Mouse (Mus musculus): ENCODE data around the gene Ak2. TPM values are rescaled to one million over a fixed set of nuclear protein-coding genes. Genes with fewer than 3 reads are reported as not detected.

Ak2 gene
- polyA plus RNA-seq, 2 experiments, result 127 to 165 TPM

DNA sequence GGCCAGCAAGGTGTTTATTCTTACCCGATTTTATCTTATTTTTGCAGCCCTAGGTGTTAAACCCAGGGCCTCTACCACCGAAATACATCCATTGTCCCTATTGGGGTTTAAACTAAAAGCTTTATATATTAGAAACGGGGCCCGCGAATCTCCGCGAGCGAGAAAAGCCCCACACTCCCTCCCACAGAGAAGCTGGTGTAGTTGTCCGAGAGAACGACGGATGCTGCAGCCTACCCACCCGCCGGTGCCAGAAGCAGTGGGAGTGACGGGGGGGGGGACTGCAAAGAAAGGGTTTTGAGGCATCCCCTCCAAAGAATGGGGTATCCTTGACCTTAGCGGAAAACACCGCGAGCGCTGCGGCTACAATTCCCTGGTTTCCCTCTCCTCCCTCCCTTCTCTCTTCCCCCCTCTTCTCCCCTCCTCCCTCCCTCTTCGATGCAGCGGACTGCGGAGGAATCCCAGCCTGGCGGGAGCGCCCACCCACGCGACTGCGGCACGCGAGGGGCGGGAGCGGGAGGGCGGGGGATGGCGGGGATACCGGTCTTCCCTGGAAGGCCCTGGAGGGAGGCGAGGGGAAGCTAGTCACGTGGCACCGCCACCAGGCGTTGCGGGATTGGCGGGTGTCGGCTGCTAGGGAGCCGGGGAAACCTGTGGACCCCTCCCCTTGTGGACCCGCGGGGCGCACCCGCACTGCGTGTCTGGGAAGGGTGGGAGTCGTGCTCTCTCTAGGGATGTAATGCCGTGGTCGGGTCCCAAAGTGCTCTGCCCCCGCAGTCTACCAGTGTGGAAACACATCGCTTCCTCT, 56.9 kb downstream of the Ak2 start:
- Histone ChIP-seq H3K4me1 (ENCODE audit: control insufficient read depth, insufficient read depth, low read length) (peaks cover 4% of the 10 kb centered on the region), H3K9me3 (ENCODE audit: control insufficient read depth, low read length) (no peaks in the 10 kb centered on the region), H3K27ac (replicated peaks; ENCODE audit: low read depth, low read length) (peak overlapping the region; percentile 34; the same call in 1 of the 2 replicates), H3K36me3 (ENCODE audit: control insufficient read depth, insufficient read depth, low read length) (no peaks in the 10 kb centered on the region), H3K9ac (ENCODE audit: low read depth, low read length, severe bottlenecking) (peak overlapping the region; percentile 57), H3K4me3 (replicated peaks; ENCODE audit: low read length) (peak overlapping the region; percentile 45), H3K4me2 (replicated peaks; ENCODE audit: low read depth, low read length, severe bottlenecking) (peak overlapping the region; percentile 95), H3K27me3 (ENCODE audit: control insufficient read depth, insufficient read depth, low read length) (peaks cover 16% of the 10 kb centered on the region)
- DNase-seq (ENCODE audit: low spot score) (peak; percentile 78), ATAC-seq (ENCODE audit: low FRiP score, low read depth) (peak; percentile 91)
- 0 out of 2 replicates have a peak, but pooled peaks have one; percentile 36 for TF ChIP-seq POLR2A (IDR thresholded peaks at IDR 0.05; ENCODE audit: borderline replicate concordance, extremely low read depth, insufficient read depth, insufficient read length)
- 2% methylated on average over 36 of the region's 52 CpGs for WGBS

GRCm38 (mm10) chr4:129049306-129050011, 57.7 kb downstream of the Ak2 start:
- peaks cover 4% of the 10 kb centered on the region for H3K4me1 ChIP-seq (ENCODE audit: control insufficient read depth, insufficient read depth, low read length)
- DNase-seq (ENCODE audit: low spot score) (no peak), ATAC-seq (ENCODE audit: low FRiP score, low read depth) (no peak; the same call in 1 of the 2 replicates)
- H3K27ac ChIP-seq (replicated peaks; ENCODE audit: low read depth, low read length), result peak overlapping the region; percentile 34; the same call in 1 of the 2 replicates
- peak overlapping the region; percentile 45 for H3K4me3 ChIP-seq (replicated peaks; ENCODE audit: low read length)
- H3K27me3 ChIP-seq (ENCODE audit: control insufficient read depth, insufficient read depth, low read length), result peaks cover 16% of the 10 kb centered on the region
- peak overlapping the region; percentile 95 for H3K4me2 ChIP-seq (replicated peaks; ENCODE audit: low read depth, low read length, severe bottlenecking)
- TF ChIP-seq POLR2A (IDR thresholded peaks at IDR 0.05; ENCODE audit: borderline replicate concordance, extremely low read depth, insufficient read depth, insufficient read length), result no peak
- no peaks in the 10 kb centered on the region for H3K9me3 ChIP-seq (ENCODE audit: control insufficient read depth, low read length)
- peak overlapping the region; percentile 57 for H3K9ac ChIP-seq (ENCODE audit: low read depth, low read length, severe bottlenecking)
- WGBS, result 5% methylated on average over 23 of the region's 23 CpGs
- H3K36me3 ChIP-seq (ENCODE audit: control insufficient read depth, insufficient read depth, low read length), result no peaks in the 10 kb centered on the region

DNA sequence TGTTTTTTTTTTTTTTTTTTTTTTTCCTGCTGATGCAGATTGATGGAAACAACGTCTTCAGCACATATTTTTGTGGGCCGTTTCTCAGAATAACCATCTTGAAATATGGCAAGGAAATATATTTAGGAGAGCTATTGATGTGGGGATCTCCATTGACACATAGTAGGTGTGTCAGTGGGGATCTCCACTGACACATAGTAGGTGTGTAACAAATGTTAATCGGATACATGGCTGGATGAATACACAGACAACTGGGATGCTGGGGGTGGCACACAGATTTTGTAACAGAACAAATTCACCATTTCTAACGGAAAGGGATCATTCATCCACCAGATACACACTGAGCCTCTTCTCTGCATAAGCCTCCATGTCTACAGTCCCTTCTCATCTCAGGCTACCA, 58.6 kb downstream of the Ak2 start:
- H3K36me3 ChIP-seq (ENCODE audit: control insufficient read depth, insufficient read depth, low read length), result no peaks in the 10 kb centered on the region
- H3K4me3 ChIP-seq (replicated peaks; ENCODE audit: low read length), result no peak overlapping the region
- 63% methylated on average over 4 of the region's 4 CpGs for WGBS
- H3K27me3 ChIP-seq (ENCODE audit: control insufficient read depth, insufficient read depth, low read length), result peaks cover 16% of the 10 kb centered on the region
- no peak for ATAC-seq (ENCODE audit: low FRiP score, low read depth)
- no peak overlapping the region for H3K4me2 ChIP-seq (replicated peaks; ENCODE audit: low read depth, low read length, severe bottlenecking)
- no peak overlapping the region for H3K27ac ChIP-seq (replicated peaks; ENCODE audit: low read depth, low read length)
- DNase-seq (ENCODE audit: low spot score), result no peak
- H3K9ac ChIP-seq (ENCODE audit: low read depth, low read length, severe bottlenecking), result no peak overlapping the region
- H3K4me1 ChIP-seq (ENCODE audit: control insufficient read depth, insufficient read depth, low read length), result peaks cover 4% of the 10 kb centered on the region
- no peak for TF ChIP-seq POLR2A (IDR thresholded peaks at IDR 0.05; ENCODE audit: borderline replicate concordance, extremely low read depth, insufficient read depth, insufficient read length)
- no peaks in the 10 kb centered on the region for H3K9me3 ChIP-seq (ENCODE audit: control insufficient read depth, low read length)

DNA sequence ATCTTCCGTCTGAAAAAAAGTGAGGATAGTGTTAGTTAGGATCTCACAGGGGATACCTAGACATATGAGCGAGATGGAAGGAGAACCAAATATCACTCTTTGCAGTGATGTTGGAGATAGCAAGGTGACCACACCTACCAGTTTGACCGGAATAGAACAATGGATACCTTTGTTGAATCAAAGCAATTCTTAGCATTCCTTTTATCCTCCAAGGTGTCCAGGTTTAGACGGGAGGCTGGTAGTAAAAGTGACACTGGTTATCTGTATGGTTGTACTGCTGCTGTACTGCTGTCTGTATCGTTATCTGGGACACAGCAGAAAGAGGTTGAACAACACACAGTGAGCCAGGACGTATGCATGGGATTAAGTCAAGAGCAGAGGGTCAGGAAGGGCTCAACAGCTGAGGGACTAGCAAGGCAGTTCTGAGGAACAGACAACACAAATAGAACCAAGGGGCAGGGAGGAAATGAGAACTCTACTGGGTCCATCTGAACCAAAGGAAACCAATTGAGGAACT, 59.2 kb downstream of the Ak2 start:
- H3K9me3 ChIP-seq (ENCODE audit: control insufficient read depth, low read length), result no peaks in the 10 kb centered on the region
- WGBS, result 61% methylated on average over 6 of the region's 6 CpGs
- H3K36me3 ChIP-seq (ENCODE audit: control insufficient read depth, insufficient read depth, low read length), result no peaks in the 10 kb centered on the region
- peaks cover 4% of the 10 kb centered on the region for H3K4me1 ChIP-seq (ENCODE audit: control insufficient read depth, insufficient read depth, low read length)
- DNase-seq (ENCODE audit: low spot score) (no peak), ATAC-seq (ENCODE audit: low FRiP score, low read depth) (no peak)
- H3K9ac ChIP-seq (ENCODE audit: low read depth, low read length, severe bottlenecking), result no peak overlapping the region
- H3K27ac ChIP-seq (replicated peaks; ENCODE audit: low read depth, low read length), result no peak overlapping the region
- no peak overlapping the region for H3K4me2 ChIP-seq (replicated peaks; ENCODE audit: low read depth, low read length, severe bottlenecking)
- peaks cover 16% of the 10 kb centered on the region for H3K27me3 ChIP-seq (ENCODE audit: control insufficient read depth, insufficient read depth, low read length)
- no peak for TF ChIP-seq POLR2A (IDR thresholded peaks at IDR 0.05; ENCODE audit: borderline replicate concordance, extremely low read depth, insufficient read depth, insufficient read length)
- H3K4me3 ChIP-seq (replicated peaks; ENCODE audit: low read length), result no peak overlapping the region

GRCm38 (mm10) chr4:129051461-129052183, 59.9 kb downstream of the Ak2 start:
- Histone ChIP-seq H3K27me3 (ENCODE audit: control insufficient read depth, insufficient read depth, low read length) (peaks cover 16% of the 10 kb centered on the region), H3K4me3 (replicated peaks; ENCODE audit: low read length) (no peak overlapping the region), H3K36me3 (ENCODE audit: control insufficient read depth, insufficient read depth, low read length) (no peaks in the 10 kb centered on the region), H3K9ac (ENCODE audit: low read depth, low read length, severe bottlenecking) (no peak overlapping the region), H3K4me1 (ENCODE audit: control insufficient read depth, insufficient read depth, low read length) (peaks cover 4% of the 10 kb centered on the region), H3K4me2 (replicated peaks; ENCODE audit: low read depth, low read length, severe bottlenecking) (no peak overlapping the region), H3K27ac (replicated peaks; ENCODE audit: low read depth, low read length) (no peak overlapping the region), H3K9me3 (ENCODE audit: control insufficient read depth, low read length) (no peaks in the 10 kb centered on the region)
- ATAC-seq (ENCODE audit: low FRiP score, low read depth) (no peak), DNase-seq (ENCODE audit: low spot score) (no peak)
- TF ChIP-seq POLR2A (IDR thresholded peaks at IDR 0.05; ENCODE audit: borderline replicate concordance, extremely low read depth, insufficient read depth, insufficient read length), result no peak
- WGBS, result 25% methylated on average over 11 of the region's 11 CpGs
